Mouse (Mus musculus) adipocyte (in vitro differentiated cells): ENCODE measurements at regions not wholly inside any gene's neighbourhood (a gene's known extent, or its start where the extent isn't known, plus 50 kb on each side); places are given as distances from the start of the nearest gene placed in this dataset.

ENCODE experiments used
- DNase-seq: peaks from one replicate; pipeline ENCODE4 v3.0.0-alpha.2; 2016; ENCODE audit warnings: low spot score

GRCm38 (mm10) chr13:91274131-91274530 is 50.4 kb upstream of the Atg10 start:
- peak; percentile 3 for DNase-seq

- peak; percentile 46 for DNase-seq
These were observed 50.8 kb upstream of the Atg10 start for GRCm38 (mm10) chr13:91274615-91275014.

- no peak for DNase-seq
These were observed 55.7 kb upstream of the Atg10 start for GRCm38 (mm10) chr13:91279487-91279886.

GRCm38 (mm10) chr13:91295552-91296170 is 71.9 kb upstream of the Atg10 start:
- DNase-seq: no peak

- DNase-seq: no peak
These were observed 72.9 kb upstream of the Atg10 start for GRCm38 (mm10) chr13:91296521-91297160.

GRCm38 (mm10) chr13:91301849-91302248 is 78.1 kb upstream of the Atg10 start:
- DNase-seq: no peak

- no peak for DNase-seq
These were observed 82.1 kb upstream of the Atg10 start for GRCm38 (mm10) chr13:91305697-91306405.

GRCm38 (mm10) chr13:91306545-91306944 is 82.8 kb upstream of the Atg10 start:
- no peak for DNase-seq

GRCm38 (mm10) chr13:91312905-91313571 is 89.3 kb upstream of the Atg10 start:
- DNase-seq: no peak

- no peak for DNase-seq
These were observed 98.6 kb upstream of the Atg10 start for GRCm38 (mm10) chr13:91322331-91322730.

GRCm38 (mm10) chr13:91326834-91327233 is 103.1 kb upstream of the Atg10 start:
- DNase-seq: no peak

- DNase-seq: no peak
These were observed 110.5 kb upstream of the Atg10 start for GRCm38 (mm10) chr13:91334283-91334682.

- no peak for DNase-seq
These were observed 115.9 kb upstream of the Ssbp2 start for GRCm38 (mm10) chr13:91344139-91344538.

- DNase-seq: no peak
These were observed 111.5 kb upstream of the Ssbp2 start for GRCm38 (mm10) chr13:91348489-91349083.

GRCm38 (mm10) chr13:91352311-91352710 is 107.8 kb upstream of the Ssbp2 start:
- no peak for DNase-seq

- no peak for DNase-seq
These were observed 103.6 kb upstream of the Ssbp2 start for GRCm38 (mm10) chr13:91356516-91356915.

- DNase-seq: no peak
These were observed 100.0 kb upstream of the Ssbp2 start for GRCm38 (mm10) chr13:91360121-91360520.

GRCm38 (mm10) chr13:91365270-91365952 is 94.7 kb upstream of the Ssbp2 start:
- peak; percentile 98 for DNase-seq

- DNase-seq: no peak
These were observed 93.5 kb upstream of the Ssbp2 start for GRCm38 (mm10) chr13:91366540-91366939.

- no peak for DNase-seq
These were observed 92.1 kb upstream of the Ssbp2 start for GRCm38 (mm10) chr13:91367896-91368556.

- DNase-seq: no peak
These were observed 91.4 kb upstream of the Ssbp2 start for GRCm38 (mm10) chr13:91368664-91369063.
